Mouse (Mus musculus): Measurements from ENCODE around the gene Mrtfb.

The Mrtfb gene

DNA sequence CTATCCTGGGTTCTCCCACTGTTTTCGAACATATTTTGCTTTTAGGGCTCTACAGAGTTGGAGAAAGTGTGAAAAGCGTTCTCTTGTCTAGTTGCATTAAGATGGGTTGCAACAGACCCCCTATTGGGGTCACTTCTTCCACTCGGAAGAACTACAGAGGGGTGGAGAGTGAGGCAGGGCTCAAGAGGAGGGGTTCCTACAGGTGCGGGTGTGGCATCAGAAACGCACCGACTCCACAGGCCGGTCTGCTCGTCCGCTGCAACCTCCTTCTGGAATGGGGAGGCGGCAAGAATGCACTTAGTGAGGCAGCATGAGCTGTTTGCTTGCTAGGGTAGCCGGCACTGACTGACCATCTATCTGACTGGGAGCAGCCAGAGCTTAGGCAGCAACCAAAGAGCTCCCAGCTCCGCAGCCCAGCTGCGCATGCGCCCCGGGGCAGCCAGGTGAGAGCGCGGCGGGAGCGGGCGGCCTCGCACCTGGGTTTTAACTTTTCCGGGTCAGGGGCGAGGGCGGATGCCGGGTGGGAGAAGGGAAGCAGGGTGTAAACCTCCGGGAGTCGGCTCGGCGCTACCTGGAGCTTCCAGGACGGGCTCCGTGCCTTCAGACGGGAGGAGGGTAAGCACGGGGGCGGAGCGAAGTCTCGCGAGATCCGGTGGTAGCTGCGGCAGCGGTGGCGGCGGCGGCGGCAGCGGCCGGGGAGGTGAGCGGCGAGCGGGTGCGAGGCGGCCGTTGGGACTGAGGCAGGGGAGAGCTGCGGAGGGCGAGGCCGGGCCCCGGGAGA is at the start of gene Mrtfb:
TSS of gene Mrtfb (plus strand) at position 627 of the 781 bp plus-strand sequence.
- peak; percentile 87 for DNase-seq (ENCODE audit: low read depth, low spot score)

DNA sequence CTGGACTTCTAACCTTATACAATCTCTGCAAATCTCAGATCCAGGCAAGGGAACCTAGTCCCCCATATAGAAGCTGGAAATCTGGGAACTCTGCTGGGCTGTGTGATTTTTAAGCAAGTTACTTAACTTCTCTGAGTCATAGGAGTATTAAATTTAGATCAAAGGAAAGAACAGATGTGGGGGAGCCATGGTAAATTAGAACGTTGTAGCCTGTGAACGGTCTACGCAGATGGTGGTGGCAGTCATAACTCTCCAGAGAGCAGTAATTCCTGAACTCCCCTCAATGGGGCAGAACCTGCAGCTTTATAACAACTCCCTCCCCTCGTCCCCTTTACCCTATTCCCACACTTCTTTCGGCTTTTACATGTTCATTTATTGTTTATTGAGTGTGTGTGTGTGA is 48.6 kb upstream of the Mrtfb start:
- peak; percentile 43 for DNase-seq (ENCODE audit: low read depth, low spot score)

DNA sequence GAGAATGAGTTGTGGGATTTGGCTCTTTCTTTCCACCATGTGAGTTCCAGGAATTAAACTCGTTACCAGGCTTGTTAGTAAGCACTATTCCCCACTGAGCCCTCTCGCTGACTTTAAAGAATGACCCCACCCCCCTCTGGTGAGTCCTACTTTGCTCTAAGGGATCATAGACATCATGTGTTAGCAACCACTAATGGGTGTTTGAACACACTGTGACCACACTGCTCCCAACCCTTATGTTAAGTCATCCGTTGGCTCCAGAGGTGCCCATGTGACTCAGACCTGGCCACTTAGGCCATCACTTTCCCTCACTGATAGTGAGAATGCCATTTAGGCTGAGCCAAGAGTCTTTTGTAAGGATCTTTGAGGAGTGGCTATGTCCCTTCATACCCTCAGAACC is 48.2 kb upstream of the Mrtfb start:
- no peak for DNase-seq (ENCODE audit: low read depth, low spot score)

DNA sequence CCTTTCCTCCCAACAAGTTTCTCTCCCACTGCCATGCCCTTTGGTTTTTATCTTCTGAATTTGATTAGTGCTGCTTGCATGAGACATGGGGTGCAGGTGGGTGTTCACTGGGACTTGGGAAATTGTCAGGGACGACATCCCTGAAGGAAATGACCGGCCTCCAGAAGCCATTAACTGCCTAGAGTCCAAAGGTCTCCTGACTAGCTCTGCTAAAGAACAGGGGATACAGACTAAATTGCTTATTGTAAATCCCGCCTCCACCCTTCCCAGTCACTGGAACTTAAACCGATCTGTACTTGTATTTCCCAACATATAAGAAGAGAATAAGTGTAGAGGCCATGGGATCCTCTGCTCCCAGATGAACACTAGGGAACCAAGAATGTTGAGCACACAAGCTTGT is 43.5 kb upstream of the Mrtfb start:
- DNase-seq (ENCODE audit: low read depth, low spot score): no peak

DNA sequence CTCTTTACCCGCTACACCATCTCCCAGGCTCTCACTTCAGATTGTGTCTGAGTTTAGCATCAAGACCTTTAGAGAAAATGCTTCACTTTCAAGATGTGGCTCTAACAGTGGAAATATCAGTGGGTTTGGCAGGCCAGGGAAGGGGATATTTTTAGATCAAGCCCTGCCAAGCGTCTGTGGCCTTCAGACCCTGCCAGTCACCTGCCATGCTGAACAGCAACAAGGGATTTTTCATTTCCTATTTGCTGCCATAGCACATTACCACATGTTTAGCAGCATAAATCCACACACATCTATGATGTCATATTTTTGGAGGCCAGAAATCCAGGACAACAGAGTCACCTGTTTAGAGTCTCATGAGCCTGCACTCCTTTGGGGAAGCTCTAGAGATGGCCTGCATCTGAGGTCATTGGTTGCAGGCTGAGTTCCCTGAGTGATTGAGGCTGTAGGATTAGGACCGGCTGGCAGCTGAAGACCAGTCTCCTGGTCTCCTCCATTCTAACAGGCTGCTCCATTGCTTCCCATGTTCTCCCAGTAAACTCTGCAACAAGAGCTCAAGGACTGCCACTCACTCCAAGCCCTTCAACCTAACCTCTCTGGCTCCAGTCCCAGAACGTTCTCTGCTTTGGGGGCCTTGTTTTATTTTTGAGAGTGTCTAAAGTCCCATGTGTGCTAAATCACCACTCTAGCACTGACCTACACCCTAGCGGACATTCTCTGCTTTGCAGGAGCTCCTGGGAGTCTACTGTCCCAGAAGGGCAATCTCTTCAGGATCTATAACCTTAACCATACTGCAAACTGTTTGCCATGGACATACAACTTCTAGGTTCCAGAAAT is 39.9 kb upstream of the Mrtfb start:
- DNase-seq (ENCODE audit: low read depth, low spot score): no peak

GRCm38 (mm10) chr16:13217951-13218350 is 38.3 kb upstream of the Mrtfb start:
- no peak for DNase-seq (ENCODE audit: low read depth, low spot score)

GRCm38 (mm10) chr16:13221475-13221874 is 34.8 kb upstream of the Mrtfb start:
- DNase-seq (ENCODE audit: low read depth, low spot score): no peak

DNA sequence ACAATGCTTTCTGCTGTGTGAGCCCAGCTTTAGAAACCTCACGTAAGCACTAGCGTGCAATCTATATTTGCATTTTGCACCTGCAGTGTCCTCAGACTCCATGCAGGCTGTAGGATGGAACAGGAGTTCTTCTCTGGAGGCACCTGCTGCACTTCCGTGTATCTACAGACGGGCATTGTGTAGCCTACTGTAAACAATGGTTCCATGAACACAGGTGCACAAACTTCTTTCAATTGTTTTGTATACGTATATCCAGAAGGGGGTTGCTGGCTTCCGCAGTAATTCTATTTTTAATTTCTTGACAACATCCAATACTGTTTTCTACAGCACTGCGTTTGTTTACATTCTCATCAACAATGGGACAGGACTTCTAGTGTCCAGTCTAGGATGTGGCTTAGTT is 24.2 kb upstream of the Mrtfb start:
- no peak for DNase-seq (ENCODE audit: low read depth, low spot score)

DNA sequence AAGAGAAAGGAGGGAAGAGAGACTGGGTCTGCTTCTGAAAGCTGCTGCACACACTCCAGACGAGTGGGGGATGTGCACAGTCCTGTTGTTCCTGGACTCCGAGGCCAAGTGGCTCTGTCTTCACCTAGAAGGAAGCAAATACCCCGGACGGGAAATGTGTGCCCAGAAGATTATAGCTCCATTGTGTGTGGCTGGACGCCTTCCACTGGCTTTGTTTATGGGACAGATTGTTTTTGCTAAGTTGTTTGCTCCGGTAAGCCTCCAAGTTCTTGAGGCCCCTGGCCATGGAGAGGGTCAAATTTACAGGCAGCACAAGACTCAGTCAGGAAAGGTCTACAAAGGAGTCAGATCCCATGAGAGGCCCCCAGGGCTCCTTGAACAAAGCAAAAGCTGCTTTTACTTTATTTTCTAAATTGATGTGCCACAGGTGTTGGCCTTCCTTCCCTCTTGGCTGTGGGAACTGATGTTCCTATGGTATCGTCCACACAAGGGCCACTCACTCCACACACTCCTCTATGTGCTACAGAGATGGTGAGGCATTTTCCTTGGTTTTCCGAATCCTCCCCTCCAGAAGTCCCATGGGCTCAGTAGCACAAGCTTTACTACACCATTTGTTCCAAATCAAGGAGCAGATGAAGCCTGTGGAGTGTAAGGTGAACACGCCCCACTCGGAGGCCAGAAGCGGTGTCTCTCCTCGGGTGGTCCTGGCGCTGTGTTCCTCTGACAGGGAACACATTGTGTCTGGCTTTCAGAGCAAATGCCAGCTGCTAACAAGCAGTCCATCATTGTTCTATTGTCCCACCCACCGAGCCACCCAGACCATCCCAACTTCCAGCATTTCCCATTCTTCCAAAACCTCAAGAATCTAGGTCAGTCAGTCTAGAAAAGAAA is 23.1 kb upstream of the Mrtfb start:
- peak; percentile 3 for DNase-seq (ENCODE audit: low read depth, low spot score)

DNA sequence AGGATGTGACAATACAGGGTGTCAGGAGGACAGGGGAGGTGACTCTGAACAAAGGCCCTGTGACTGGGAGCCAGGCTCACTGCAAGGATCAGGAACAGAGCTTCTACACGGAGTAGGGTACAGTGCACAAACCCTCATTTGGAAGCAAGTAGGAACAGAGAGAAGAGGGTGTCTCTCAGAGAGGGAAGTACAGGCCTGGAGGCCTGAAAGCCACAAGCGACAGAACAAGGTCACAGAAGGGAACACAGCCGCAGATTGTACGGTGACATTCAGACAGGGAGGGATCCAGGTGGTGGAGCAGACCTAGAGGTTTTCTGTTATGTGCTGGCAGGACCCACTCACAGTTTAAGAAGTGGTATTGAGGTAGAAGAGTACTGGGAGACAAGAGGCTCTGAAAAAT is 17.2 kb upstream of the Mrtfb start:
- no peak for DNase-seq (ENCODE audit: low read depth, low spot score)

- DNase-seq (ENCODE audit: low read depth, low spot score): no peak
These were observed 16.7 kb upstream of the Mrtfb start for GRCm38 (mm10) chr16:13239544-13239943.

DNA sequence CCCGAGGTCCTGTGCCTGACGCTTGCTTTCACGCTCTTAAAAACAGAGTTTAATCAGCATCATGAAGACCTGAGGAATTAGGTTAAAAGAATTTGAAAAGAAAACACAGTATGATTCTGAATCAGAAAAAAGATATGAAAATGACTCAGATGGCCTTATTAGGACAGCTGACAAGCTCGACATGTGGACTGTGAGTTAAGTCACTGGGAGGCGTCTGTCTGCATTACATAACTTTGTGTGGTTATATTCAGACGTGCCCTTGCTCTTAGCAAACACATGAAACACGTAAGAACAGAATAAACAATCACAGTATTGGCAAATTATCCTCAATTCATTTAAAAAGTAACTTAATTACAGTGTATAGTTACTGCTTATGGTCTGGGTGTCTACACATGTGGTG is 16.0 kb upstream of the Mrtfb start:
- no peak for DNase-seq (ENCODE audit: low read depth, low spot score)

- no peak for DNase-seq (ENCODE audit: low read depth, low spot score)
These were observed 10.6 kb upstream of the Mrtfb start for GRCm38 (mm10) chr16:13245658-13246057.

DNA sequence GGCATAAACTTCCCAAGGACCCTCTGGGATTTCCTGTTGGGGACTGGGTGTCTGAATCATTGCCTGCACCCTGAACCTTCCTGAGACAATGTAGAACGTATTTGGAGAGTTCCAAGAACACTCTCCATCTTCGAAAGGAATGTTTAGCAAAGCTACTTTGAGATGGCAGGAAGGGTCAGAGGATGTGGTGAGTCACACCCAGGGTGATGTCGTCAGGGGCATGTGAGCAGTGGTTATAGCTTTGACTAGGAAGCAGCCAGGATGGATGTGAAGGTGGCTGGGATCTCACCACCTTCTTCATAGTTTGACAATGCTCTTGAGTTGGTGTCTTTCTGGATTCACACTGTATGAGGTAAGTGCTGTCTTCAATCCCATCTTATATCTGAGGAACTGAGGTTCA is 9.4 kb upstream of the Mrtfb start:
- no peak for DNase-seq (ENCODE audit: low read depth, low spot score)

DNA sequence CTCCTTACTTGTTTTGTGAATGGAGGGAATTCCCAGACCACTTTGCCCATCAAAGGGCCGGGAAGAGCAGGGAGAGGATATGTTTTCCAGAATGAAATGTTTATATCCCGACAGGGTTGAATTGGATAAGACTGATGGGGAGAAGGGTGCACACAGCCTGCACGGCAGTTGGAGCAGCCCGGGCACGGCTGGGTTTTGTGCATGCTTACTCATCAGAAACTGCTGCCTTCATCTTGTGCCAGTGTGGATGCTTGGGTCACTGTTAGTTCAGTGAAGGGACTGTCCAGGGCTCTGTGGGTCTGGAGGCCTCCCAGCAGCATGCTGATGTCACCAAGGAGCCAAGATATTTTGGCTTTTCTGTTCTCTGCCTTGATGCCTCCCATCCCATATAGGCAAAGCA is 6.2 kb upstream of the Mrtfb start:
- DNase-seq (ENCODE audit: low read depth, low spot score): no peak

GRCm38 (mm10) chr16:13256667-13257527 is 616 bp downstream of the Mrtfb start:
- peak; percentile 14 for DNase-seq (ENCODE audit: low read depth, low spot score)

DNA sequence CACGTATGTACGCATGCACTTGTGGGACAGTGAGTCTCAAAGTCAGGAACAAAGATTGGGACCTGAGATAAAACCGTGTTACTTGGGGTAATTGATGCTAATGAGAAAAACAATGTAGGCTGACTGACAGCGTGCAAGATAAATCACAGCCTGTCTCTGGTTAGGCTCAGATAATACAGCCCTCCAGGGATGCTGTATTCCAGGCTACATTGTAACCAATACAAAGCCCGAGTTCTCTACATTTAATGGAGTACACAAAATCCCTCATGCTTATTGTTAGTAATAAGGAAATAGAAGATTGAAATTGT is 1.2 kb downstream of the Mrtfb start:
- DNase-seq (ENCODE audit: low read depth, low spot score): no peak

- no peak for DNase-seq (ENCODE audit: low read depth, low spot score)
These were observed 2.7 kb downstream of the Mrtfb start for GRCm38 (mm10) chr16:13259026-13259425.

DNA sequence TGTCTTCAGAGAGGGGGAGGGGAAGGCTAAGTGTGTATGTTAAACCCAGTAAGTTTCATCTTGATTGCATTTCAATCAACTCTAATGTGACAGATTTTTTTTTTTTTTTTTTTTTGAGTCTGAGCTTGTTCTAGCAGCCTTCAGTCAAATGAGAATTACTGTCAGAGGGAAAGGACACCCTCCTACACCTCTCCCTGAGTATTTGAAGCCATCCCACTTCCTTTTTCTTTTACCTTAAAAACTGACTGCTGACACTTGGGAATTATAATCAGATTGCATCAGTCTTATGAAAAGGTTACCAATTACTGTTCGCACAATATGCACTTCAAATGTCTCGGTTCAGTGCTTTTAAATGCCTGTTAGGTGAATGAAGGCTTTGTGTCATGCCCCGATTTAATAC is 10.0 kb downstream of the Mrtfb start:
- no peak for DNase-seq (ENCODE audit: low read depth, low spot score)

- no peak for DNase-seq (ENCODE audit: low read depth, low spot score)
These were observed 11.1 kb downstream of the Mrtfb start for GRCm38 (mm10) chr16:13267350-13267904.

GRCm38 (mm10) chr16:13269426-13269825 is 13.1 kb downstream of the Mrtfb start:
- DNase-seq (ENCODE audit: low read depth, low spot score): no peak

All from forelimb bud, embryonic 11.5 days (tissue).